Mouse (Mus musculus) erythroblast, embryonic 14.5 days (primary cell): ENCODE measurements at regions not wholly inside any gene's neighbourhood (a gene's known extent, or its start where the extent isn't known, plus 50 kb on each side); places are given as distances from the start of the nearest gene placed in this dataset.

ENCODE experiments used
- GATA1 ChIP-seq: IDR thresholded peaks from 2 replicates; pipeline ENCODE4 v1.6.1; 2012; ENCODE audit warnings: low read length, inconsistent platforms, mixed read lengths
- TAL1 ChIP-seq: IDR thresholded peaks from 3 replicates; pipeline ENCODE4 v1.6.1; 2012; ENCODE audit warnings: low read length, inconsistent platforms, mixed read lengths

GRCm38 (mm10) chr8:101697948-101698347, 1087.5 kb downstream of the Cdh11 start:
- no peak for TF ChIP-seq TAL1
- no peak for TF ChIP-seq GATA1
